Mouse (Mus musculus): ENCODE data around the gene Cbr4.

Cbr4 gene

GRCm38 (mm10) chr8:61488631-61489030 is 1.1 kb downstream of the Cbr4 start:
- DNase-seq (ENCODE audit: low spot score) = no peak

GRCm38 (mm10) chr8:61497110-61497509 is 9.6 kb downstream of the Cbr4 start:
- no peak for DNase-seq (ENCODE audit: low spot score)

- DNase-seq (ENCODE audit: low spot score) = no peak
These were observed 11.5 kb downstream of the Cbr4 start for GRCm38 (mm10) chr8:61499035-61499434.

- no peak for DNase-seq (ENCODE audit: low spot score)
These were observed 13.4 kb downstream of the Cbr4 start for GRCm38 (mm10) chr8:61500914-61501313.

GRCm38 (mm10) chr8:61502277-61502676 is 14.7 kb downstream of the Cbr4 start:
- DNase-seq (ENCODE audit: low spot score) = no peak

- DNase-seq (ENCODE audit: low spot score) = no peak
These were observed 27.8 kb downstream of the Cbr4 start for GRCm38 (mm10) chr8:61515110-61515930.

GRCm38 (mm10) chr8:61515931-61516744 is 28.6 kb downstream of the Cbr4 start:
- peak; percentile 33 for DNase-seq (ENCODE audit: low spot score)

GRCm38 (mm10) chr8:61516745-61517501 is 29.4 kb downstream of the Cbr4 start:
- DNase-seq (ENCODE audit: low spot score) = no peak

GRCm38 (mm10) chr8:61517502-61518185 is 30.1 kb downstream of the Cbr4 start:
- no peak for DNase-seq (ENCODE audit: low spot score)

GRCm38 (mm10) chr8:61522132-61522531 is 34.6 kb downstream of the Cbr4 start:
- DNase-seq (ENCODE audit: low spot score) = no peak

GRCm38 (mm10) chr8:61527037-61527436 is 39.5 kb downstream of the Cbr4 start:
- no peak for DNase-seq (ENCODE audit: low spot score)

- no peak for DNase-seq (ENCODE audit: low spot score)
These were observed 40.7 kb downstream of the Cbr4 start for GRCm38 (mm10) chr8:61528197-61528596.

- DNase-seq (ENCODE audit: low spot score) = no peak
These were observed 41.1 kb downstream of the Cbr4 start for GRCm38 (mm10) chr8:61528642-61529041.

GRCm38 (mm10) chr8:61531944-61532795 is 44.6 kb downstream of the Cbr4 start:
- DNase-seq (ENCODE audit: low spot score) = no peak

- no peak for DNase-seq (ENCODE audit: low spot score)
These were observed 45.3 kb downstream of the Cbr4 start for GRCm38 (mm10) chr8:61532831-61533230.

GRCm38 (mm10) chr8:61533356-61533926 is 45.9 kb downstream of the Cbr4 start:
- no peak for DNase-seq (ENCODE audit: low spot score)

- peak; percentile 42 for DNase-seq (ENCODE audit: low spot score)
These were observed 47.9 kb downstream of the Cbr4 start for GRCm38 (mm10) chr8:61535472-61535871.

- DNase-seq (ENCODE audit: low spot score) = no peak
These were observed 49.9 kb downstream of the Cbr4 start for GRCm38 (mm10) chr8:61537471-61537870.

GRCm38 (mm10) chr8:61539828-61540500 is 52.4 kb downstream of the Cbr4 start:
- DNase-seq (ENCODE audit: low spot score) = peak; percentile 59

- DNase-seq (ENCODE audit: low spot score) = peak; percentile 10
These were observed 62.1 kb downstream of the Cbr4 start for GRCm38 (mm10) chr8:61549585-61549984.
